Mouse (Mus musculus) embryonic facial prominence, embryonic 12.5 days (tissue): ENCODE measurements around the gene 9930111J21Rik1. TPM values are rescaled to one million over a fixed set of nuclear protein-coding genes. Genes with fewer than 3 reads are reported as not detected.
"Not testable (repeated sequence)": the region's sequence is repeated elsewhere in the genome, so short reads cannot be mapped to it uniquely, and the experiment has no call there.

Experiments
- ATAC-seq: fragments of 200-750 bp; cut with Nextera tagmentation; 2 replicates; pipeline ENCODE4 v1.8.0; 2017; ENCODE audit not compliant: insufficient number of reproducible peaks, insufficient read depth, low FRiP score, low TSS enrichment
- H3K27ac ChIP-seq: fragments of 300-500 bp; sonication (generic); 2 replicates; pipeline ENCODE4 v1.5.1; 2016; ENCODE audit warnings: mild to moderate bottlenecking
- H3K27me3 ChIP-seq: fragments of 300-500 bp; sonication (generic); 2 replicates; pipeline ENCODE4 v1.6.1; 2016; ENCODE audit warnings: mild to moderate bottlenecking, moderate library complexity
- H3K36me3 ChIP-seq: fragments of 300-500 bp; sonication (generic); 2 replicates; pipeline ENCODE4 v1.6.1; 2016; ENCODE audit warnings: mild to moderate bottlenecking
- H3K4me1 ChIP-seq: fragments of 300-500 bp; sonication (generic); 2 replicates; pipeline ENCODE4 v1.6.1; 2016
- H3K4me2 ChIP-seq: fragments of 300-500 bp; sonication (generic); replicated peaks from 2 replicates; pipeline ENCODE4 v1.6.1; 2016; ENCODE audit warnings: mild to moderate bottlenecking, moderate library complexity
- H3K4me3 ChIP-seq: fragments of 300-500 bp; sonication (generic); 2 replicates; pipeline ENCODE4 v1.5.1; 2016; ENCODE audit warnings: mild to moderate bottlenecking
- H3K9ac ChIP-seq: fragments of 300-500 bp; sonication (generic); 2 replicates; pipeline ENCODE4 v1.6.1; 2016; ENCODE audit warnings: mild to moderate bottlenecking, moderate library complexity
- H3K9me3 ChIP-seq: fragments of 300-500 bp; sonication (generic); 2 replicates; pipeline ENCODE4 v1.6.1; 2016; ENCODE audit warnings: mild to moderate bottlenecking, moderate library complexity
- WGBS: fragments of 180-500 bp; shearing (Covaris S2); methylation state at CpG from one replicate; pipeline ENCODE4 v1.1.7; 2016; 5-methylcytosine and 5-hydroxymethylcytosine counted together
- polyA plus RNA-seq: library from polyadenylated mRNA; unstranded; fragments of >200 nt; fragmentation: Nextera tagmentation; extraction: Ambion mirVana; gene quantifications from 2 replicates; pipeline ENCODE4 v1.2.1, GENCODE M21; 2016

9930111J21Rik1 gene
- polyA plus RNA-seq, result 0.43 and 0.49 TPM in 2 replicates

- not testable (repeated sequence) for H3K4me1 ChIP-seq, H3K4me3 ChIP-seq, ATAC-seq, H3K36me3 ChIP-seq, H3K9me3 ChIP-seq, H3K27ac ChIP-seq, H3K9ac ChIP-seq, H3K4me2 ChIP-seq, H3K27me3 ChIP-seq
- no CpG with 5 or more reads among the region's 3 CpGs for WGBS
Measured at GRCm38 (mm10) chr11:48979251-48979650, at the start of gene 9930111J21Rik1. Gene 9930111J21Rik1, minus strand, starts transcription at chr11:48979398.

DNA sequence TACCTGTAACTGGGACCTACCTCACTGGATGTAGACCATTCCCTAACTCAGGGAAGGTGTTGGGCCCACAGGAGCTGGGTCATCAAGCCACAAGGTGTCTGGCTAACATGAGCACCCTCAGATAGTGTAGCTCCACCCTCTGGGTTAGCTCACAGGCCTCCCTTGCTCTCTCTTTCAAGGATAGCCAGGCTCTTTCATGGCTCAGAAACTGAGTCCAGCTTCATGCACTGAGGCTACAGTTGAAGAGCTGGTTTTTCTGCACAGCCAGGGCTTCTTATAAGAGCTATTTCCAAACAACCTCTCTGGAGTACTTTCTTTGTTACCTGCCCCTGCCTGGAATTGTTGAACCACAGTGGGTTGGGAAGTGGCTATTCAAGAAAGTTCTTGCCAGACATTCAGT is 32.9 kb upstream of the 9930111J21Rik1 start:
- not testable (repeated sequence) for H3K4me3 ChIP-seq, H3K9me3 ChIP-seq, H3K27me3 ChIP-seq, H3K36me3 ChIP-seq, ATAC-seq, H3K9ac ChIP-seq, H3K27ac ChIP-seq, H3K4me1 ChIP-seq, H3K4me2 ChIP-seq

DNA sequence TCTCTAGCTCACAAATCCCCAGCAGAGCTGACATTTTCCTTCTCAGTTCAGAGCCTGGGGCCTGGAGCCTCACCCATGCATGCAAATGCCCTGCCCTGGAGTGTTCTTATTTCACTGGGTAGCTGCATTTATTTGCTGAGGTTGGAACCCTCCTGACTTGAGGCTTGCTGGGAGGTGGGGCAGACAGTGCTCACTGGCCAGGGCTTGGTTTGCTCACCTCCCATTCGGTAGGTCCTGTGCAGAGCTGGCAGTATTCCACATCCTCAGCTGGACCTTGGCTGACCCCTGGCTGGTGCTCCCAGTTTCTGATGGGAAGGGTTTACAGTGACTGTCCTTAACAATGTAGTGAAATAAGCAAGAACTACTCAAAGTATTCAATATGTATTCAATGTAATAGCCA is 27.6 kb upstream of the 9930111J21Rik1 start:
- H3K9me3 ChIP-seq, H3K27ac ChIP-seq, H3K4me1 ChIP-seq, H3K27me3 ChIP-seq, ATAC-seq, H3K4me2 ChIP-seq, H3K36me3 ChIP-seq, H3K9ac ChIP-seq, H3K4me3 ChIP-seq: not testable (repeated sequence)
- whole genome bisulfite sequencing, result 44% methylated on average over 1 of the region's 1 CpGs

DNA sequence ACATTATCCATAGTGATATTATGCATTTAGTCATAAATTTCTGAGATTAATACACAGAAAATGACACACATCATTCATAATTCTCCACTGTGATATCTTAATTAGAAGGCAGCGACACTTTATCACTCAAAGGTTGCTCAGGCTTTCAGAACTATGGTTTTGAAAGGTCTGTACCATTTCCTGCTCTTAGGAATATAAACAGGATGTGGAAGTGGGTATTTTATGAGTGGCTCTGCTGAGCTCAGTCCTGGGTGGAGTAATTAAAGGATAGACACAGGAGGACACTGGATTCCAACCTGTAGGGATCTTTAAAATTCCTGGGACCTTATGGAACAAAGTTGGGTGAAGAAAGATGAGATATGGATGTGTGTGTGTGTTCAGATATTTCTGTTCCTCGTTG is 27.1 kb upstream of the 9930111J21Rik1 start:
- not testable (repeated sequence) for H3K4me3 ChIP-seq, H3K27ac ChIP-seq, ATAC-seq, H3K36me3 ChIP-seq, H3K27me3 ChIP-seq, H3K4me2 ChIP-seq, H3K9me3 ChIP-seq, H3K4me1 ChIP-seq, H3K9ac ChIP-seq
- 69% methylated on average over 2 of the region's 2 CpGs for WGBS

DNA sequence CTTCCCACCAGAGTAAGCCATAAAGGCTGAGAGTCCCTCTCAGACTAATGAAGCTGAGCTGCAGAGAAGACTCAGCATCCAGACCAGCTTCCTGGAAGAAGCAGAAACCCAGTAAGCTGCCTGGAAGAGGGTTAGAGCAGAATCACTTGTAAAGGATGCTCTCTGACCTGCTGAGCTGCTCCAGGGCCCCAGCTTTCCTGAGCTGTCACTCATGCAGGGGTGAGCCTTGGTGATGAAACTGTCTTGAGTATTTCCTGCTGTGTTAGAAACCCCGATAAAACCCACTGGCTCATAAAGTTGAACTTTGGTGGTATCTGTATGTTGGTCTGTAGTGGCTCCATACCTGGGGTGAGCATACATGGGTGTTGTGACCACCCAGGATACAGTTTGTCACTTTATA is 21.2 kb upstream of the 9930111J21Rik1 start:
- not testable (repeated sequence) for H3K27me3 ChIP-seq, H3K9me3 ChIP-seq, H3K27ac ChIP-seq, ATAC-seq, H3K4me1 ChIP-seq, H3K36me3 ChIP-seq, H3K9ac ChIP-seq, H3K4me3 ChIP-seq, H3K4me2 ChIP-seq
- WGBS, result 76% methylated on average over 1 of the region's 1 CpGs

DNA sequence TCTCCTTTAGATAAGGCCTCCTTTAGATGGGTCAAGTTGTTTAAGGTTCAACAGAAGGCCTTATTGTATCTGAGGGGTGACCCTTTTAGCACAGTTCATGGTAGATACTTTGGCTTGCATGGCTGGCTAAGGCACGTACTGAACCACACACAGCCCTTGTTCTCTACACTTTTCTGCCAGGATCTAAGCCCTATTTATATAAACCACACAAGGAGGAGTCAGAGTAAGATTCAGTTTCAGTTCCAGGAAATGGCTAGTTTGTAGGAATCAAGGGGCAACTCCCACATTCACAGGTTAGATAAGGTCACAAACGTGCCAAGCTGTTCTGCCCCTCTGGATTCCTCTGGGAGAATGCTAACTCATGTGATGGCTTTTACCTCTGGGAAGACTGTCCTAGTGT is 14.8 kb upstream of the 9930111J21Rik1 start, which contains the start of gene Tgtp1:
Gene Tgtp1 (minus strand): TSS at position 155 of the 400 bp plus-strand sequence.
- not testable (repeated sequence) for H3K4me2 ChIP-seq, H3K9ac ChIP-seq, H3K27me3 ChIP-seq, H3K9me3 ChIP-seq, H3K4me3 ChIP-seq, H3K4me1 ChIP-seq, ATAC-seq, H3K36me3 ChIP-seq, H3K27ac ChIP-seq
- WGBS, result 24% methylated on average over 2 of the region's 2 CpGs

DNA sequence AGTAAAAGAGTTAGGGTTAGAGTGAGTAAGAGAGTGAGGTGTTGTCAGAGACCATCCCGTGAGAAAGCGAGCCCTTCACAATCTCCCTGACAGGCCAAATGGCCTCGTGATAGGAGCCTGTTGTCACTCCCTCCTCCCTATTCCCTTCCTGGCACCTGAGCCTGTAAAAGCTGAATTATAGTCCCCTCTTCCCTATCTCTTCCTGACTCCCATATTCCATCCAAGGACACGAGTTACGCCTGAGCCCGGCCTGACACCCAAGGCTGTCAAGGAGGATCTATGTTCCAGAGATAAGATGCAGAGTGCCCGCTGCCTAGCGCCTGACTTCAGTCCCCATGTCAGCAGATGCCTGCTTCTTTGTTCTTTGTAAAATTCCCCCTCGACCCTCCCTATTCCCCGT is 14.1 kb upstream of the 9930111J21Rik1 start:
- not testable (repeated sequence) for H3K9ac ChIP-seq, ATAC-seq, H3K27ac ChIP-seq, H3K27me3 ChIP-seq, H3K9me3 ChIP-seq, H3K4me1 ChIP-seq, H3K4me2 ChIP-seq, H3K4me3 ChIP-seq, H3K36me3 ChIP-seq
- 63% methylated on average over 10 of the region's 10 CpGs for WGBS

GRCm38 (mm10) chr11:48991740-48992520 is 12.7 kb upstream of the 9930111J21Rik1 start, which contains the start of gene Gm12185:
Gene Gm12185, minus strand, starts transcription at chr11:48992226.
- H3K4me2 ChIP-seq, H3K9ac ChIP-seq, H3K9me3 ChIP-seq, ATAC-seq, H3K4me1 ChIP-seq, H3K27ac ChIP-seq, H3K4me3 ChIP-seq, H3K36me3 ChIP-seq, H3K27me3 ChIP-seq: not testable (repeated sequence)
- 59% methylated on average over 4 of the region's 4 CpGs for WGBS

GRCm38 (mm10) chr11:48989981-48990380 is 10.8 kb upstream of the 9930111J21Rik1 start:
- not testable (repeated sequence) for H3K36me3 ChIP-seq, H3K4me3 ChIP-seq, H3K27ac ChIP-seq, H3K9me3 ChIP-seq, H3K4me1 ChIP-seq, H3K9ac ChIP-seq, ATAC-seq, H3K27me3 ChIP-seq, H3K4me2 ChIP-seq
- WGBS, result 62% methylated on average over 2 of the region's 2 CpGs

DNA sequence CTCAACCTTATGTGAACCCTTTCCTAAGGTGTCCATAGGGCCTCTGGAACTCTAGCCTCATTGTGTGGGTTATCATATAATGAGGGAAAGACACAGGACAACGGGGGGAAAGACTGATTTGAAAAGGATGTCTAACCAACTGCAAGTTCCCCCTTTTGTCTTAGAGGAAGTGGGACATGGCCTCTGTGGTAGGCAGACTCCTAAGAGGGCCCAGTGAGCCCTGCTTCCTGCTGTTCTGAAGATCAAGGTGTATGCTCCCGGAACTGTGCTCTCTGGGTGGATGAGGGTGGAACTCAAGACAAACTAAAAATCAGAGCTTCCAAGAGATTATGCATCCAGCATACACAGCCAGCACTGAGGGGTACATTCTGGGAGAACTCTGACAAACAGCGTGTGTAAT is 9.0 kb upstream of the 9930111J21Rik1 start:
- H3K4me2 ChIP-seq, H3K4me1 ChIP-seq, H3K27ac ChIP-seq, H3K9ac ChIP-seq, H3K36me3 ChIP-seq, H3K27me3 ChIP-seq, H3K9me3 ChIP-seq, ATAC-seq, H3K4me3 ChIP-seq: not testable (repeated sequence)
- WGBS, result 78% methylated on average over 2 of the region's 3 CpGs

GRCm38 (mm10) chr11:48982848-48983247 is 3.6 kb upstream of the 9930111J21Rik1 start:
- H3K9ac ChIP-seq, H3K4me1 ChIP-seq, H3K27ac ChIP-seq, H3K4me2 ChIP-seq, H3K27me3 ChIP-seq, H3K36me3 ChIP-seq, ATAC-seq, H3K4me3 ChIP-seq, H3K9me3 ChIP-seq: not testable (repeated sequence)
- WGBS, result no CpG with 5 or more reads among the region's 3 CpGs

DNA sequence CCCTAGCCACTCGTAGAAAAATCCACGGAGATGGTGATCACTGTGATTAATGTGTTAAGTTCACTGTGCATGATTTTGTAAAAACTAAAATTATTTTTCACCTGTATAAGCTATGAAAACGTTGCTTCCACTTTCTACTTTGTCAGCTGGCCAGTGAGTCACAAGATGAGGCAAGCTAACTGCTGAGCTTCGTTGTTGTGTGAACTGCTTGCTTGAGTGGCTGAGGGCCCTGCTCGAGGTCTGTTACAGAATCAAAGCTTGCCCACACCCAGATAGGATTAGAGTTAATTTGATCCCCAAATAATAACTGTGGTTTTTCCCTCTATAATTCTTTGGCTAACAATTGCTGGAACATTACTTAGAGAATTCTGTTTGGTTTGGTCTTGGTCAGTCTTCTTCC is 854 bp upstream of the 9930111J21Rik1 start:
- not testable (repeated sequence) for H3K4me2 ChIP-seq, H3K4me3 ChIP-seq, H3K9me3 ChIP-seq, H3K36me3 ChIP-seq, ATAC-seq, H3K4me1 ChIP-seq, H3K9ac ChIP-seq, H3K27me3 ChIP-seq, H3K27ac ChIP-seq
- whole genome bisulfite sequencing, result no CpG with 5 or more reads among the region's 5 CpGs
